Mouse (Mus musculus): ENCODE measurements at regions not wholly inside any gene's neighbourhood (a gene's known extent, or its start where the extent isn't known, plus 50 kb on each side); places are given as distances from the start of the nearest gene placed in this dataset.

DNA sequence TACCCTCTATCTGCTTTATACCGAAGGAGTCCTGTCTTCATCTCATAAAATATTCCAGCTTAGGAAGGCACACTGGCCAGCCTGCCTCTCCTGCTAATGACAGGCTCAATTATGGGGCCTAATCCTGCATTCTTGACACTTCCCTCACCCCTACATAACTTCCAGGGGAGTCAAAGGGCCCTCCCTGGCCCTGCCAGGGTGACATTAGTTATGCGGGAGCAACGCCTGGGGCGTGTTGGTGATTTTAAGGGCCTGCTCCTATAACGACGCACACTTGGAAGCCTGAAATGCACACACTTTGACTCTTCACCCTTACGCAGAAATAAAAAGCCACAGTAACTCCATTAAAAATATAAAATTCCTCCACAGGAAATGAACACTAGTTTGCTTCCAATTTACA lies 555.5 kb downstream of the Bnc2 start:
- Histone ChIP-seq H3K9me3 (ENCODE audit: low read length) (no peaks in the 10 kb centered on the region), H3K4me1 (ENCODE audit: insufficient read depth) (no peaks in the 10 kb centered on the region), H3K4me3 (ENCODE audit: low read depth, low read length) (no peak overlapping the region), H3K9ac (no peak overlapping the region), H3K36me3 (ENCODE audit: insufficient read depth) (no peaks in the 10 kb centered on the region), H3K27ac (ENCODE audit: low read depth, low read length) (no peak overlapping the region), H3K27me3 (ENCODE audit: insufficient read depth, low read length) (no peaks in the 10 kb centered on the region), H3K4me2 (ENCODE audit: low read depth) (no peak overlapping the region)
- no peak for TF ChIP-seq CTCF (IDR thresholded peaks at IDR 0.05; ENCODE audit: low read depth)
- ATAC-seq: no peak
- DNase-seq: no peak
- 26% methylated on average over 7 of the region's 7 CpGs for WGBS

DNA sequence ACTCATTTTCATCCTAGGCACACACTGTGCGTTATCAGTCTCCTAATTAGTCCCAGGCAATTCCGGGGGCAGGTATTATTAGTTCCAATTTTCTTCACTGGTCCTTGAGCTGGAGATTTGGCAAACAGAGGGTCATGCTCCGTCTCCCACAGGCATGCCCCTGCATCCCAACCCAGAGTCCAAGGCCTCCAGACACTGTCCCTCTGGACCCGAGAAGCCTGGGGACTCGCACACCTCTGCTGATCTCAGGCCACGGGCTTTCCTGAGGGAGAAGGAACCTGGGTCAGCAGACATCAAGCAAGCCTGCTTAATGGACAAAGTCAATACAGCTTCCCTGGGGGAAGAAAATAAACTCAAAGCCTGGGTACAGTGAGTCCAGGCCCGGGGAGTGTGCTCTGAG lies 554.7 kb downstream of the Bnc2 start:
- Histone ChIP-seq H3K36me3 (ENCODE audit: insufficient read depth) (no peaks in the 10 kb centered on the region), H3K4me3 (ENCODE audit: low read depth, low read length) (no peak overlapping the region), H3K9me3 (ENCODE audit: low read length) (no peaks in the 10 kb centered on the region), H3K4me1 (ENCODE audit: insufficient read depth) (no peaks in the 10 kb centered on the region), H3K9ac (no peak overlapping the region), H3K27me3 (ENCODE audit: insufficient read depth, low read length) (no peaks in the 10 kb centered on the region), H3K4me2 (ENCODE audit: low read depth) (no peak overlapping the region), H3K27ac (ENCODE audit: low read depth, low read length) (no peak overlapping the region)
- no peak for TF ChIP-seq CTCF (IDR thresholded peaks at IDR 0.05; ENCODE audit: low read depth)
- ATAC-seq (no peak), DNase-seq (no peak)
- WGBS: 56% methylated on average over 7 of the region's 7 CpGs

DNA sequence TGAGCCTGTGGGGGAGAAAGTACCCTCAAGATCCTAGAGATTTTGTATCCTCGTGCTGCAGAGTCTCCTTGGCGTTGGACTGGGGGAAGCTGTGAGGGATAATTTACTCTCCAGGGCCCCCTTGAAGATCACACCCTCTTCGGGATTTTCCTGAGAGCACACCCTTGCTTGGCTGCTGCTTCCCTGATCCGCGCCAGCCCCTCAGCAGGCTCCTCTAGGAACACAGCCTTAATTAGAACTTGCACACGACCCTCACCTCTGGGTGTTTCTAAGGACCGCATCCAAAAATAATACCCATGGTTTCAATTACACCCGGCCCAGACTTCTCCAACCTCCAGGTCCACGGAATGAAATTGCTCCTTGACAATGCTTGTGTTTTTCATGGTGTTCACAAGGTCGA lies 553.6 kb downstream of the Bnc2 start:
- no peak overlapping the region for H3K4me3 ChIP-seq (ENCODE audit: low read depth, low read length)
- H3K27me3 ChIP-seq (ENCODE audit: insufficient read depth, low read length): no peaks in the 10 kb centered on the region
- no peaks in the 10 kb centered on the region for H3K36me3 ChIP-seq (ENCODE audit: insufficient read depth)
- H3K27ac ChIP-seq (ENCODE audit: low read depth, low read length): no peak overlapping the region
- TF ChIP-seq CTCF (IDR thresholded peaks at IDR 0.05; ENCODE audit: low read depth): no peak
- WGBS: 71% methylated on average over 10 of the region's 10 CpGs
- H3K4me2 ChIP-seq (ENCODE audit: low read depth): no peak overlapping the region
- no peaks in the 10 kb centered on the region for H3K9me3 ChIP-seq (ENCODE audit: low read length)
- no peak for DNase-seq
- no peaks in the 10 kb centered on the region for H3K4me1 ChIP-seq (ENCODE audit: insufficient read depth)
- no peak overlapping the region for H3K9ac ChIP-seq
- ATAC-seq: no peak

DNA sequence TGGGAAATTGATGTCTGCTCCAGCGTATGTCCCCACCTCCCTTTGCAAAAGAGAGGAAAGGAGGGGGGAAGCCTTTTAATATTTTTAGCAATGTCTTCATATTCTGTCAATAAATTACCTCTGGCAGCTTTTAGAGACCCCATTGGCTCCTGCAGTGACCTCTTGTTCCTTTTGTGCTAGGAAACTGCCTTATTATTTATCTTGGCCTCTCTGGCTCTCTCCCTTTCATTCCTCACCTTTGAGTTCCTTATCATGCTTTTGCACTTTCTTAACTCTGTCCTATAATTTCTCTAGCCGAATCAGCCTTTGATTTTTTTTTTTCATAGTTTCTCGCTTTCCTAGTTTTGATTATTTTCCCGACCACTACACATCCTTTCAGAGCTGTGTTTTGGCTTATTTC lies 548.7 kb downstream of the Bnc2 start:
- ATAC-seq (no peak), DNase-seq (no peak)
- TF ChIP-seq CTCF (IDR thresholded peaks at IDR 0.05; ENCODE audit: low read depth): no peak
- Histone ChIP-seq H3K4me2 (ENCODE audit: low read depth) (no peak overlapping the region), H3K36me3 (ENCODE audit: insufficient read depth) (no peaks in the 10 kb centered on the region), H3K4me1 (ENCODE audit: insufficient read depth) (no peaks in the 10 kb centered on the region), H3K4me3 (ENCODE audit: low read depth, low read length) (no peak overlapping the region), H3K27me3 (ENCODE audit: insufficient read depth, low read length) (no peaks in the 10 kb centered on the region), H3K27ac (ENCODE audit: low read depth, low read length) (no peak overlapping the region), H3K9me3 (ENCODE audit: low read length) (no peaks in the 10 kb centered on the region), H3K9ac (no peak overlapping the region)
- WGBS: 53% methylated on average over 4 of the region's 4 CpGs

DNA sequence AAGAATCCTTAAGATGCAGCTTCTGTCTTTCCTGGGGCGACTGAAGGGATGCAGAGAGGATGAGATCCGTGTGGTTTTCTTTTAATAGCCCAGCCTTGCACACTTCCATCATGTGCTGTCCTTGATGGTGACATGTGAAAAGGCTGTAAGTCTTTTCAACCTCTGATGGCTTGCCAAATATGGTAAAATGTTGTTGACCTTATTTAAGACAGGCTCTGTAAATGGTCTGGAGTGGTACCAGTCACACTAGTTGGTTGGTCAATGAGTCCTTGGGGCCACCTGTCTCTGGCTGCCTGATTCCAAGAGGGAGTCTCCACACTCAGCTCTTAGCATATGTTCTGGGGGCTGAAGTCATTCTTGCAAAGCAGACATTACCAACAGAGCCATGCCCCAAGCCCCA lies 547.7 kb downstream of the Bnc2 start:
- Histone ChIP-seq H3K27ac (ENCODE audit: low read depth, low read length) (no peak overlapping the region), H3K4me3 (ENCODE audit: low read depth, low read length) (no peak overlapping the region), H3K9me3 (ENCODE audit: low read length) (no peaks in the 10 kb centered on the region), H3K36me3 (ENCODE audit: insufficient read depth) (no peaks in the 10 kb centered on the region), H3K4me2 (ENCODE audit: low read depth) (no peak overlapping the region), H3K4me1 (ENCODE audit: insufficient read depth) (no peaks in the 10 kb centered on the region), H3K9ac (no peak overlapping the region), H3K27me3 (ENCODE audit: insufficient read depth, low read length) (no peaks in the 10 kb centered on the region)
- WGBS: 70% methylated on average over 2 of the region's 2 CpGs
- no peak for TF ChIP-seq CTCF (IDR thresholded peaks at IDR 0.05; ENCODE audit: low read depth)
- ATAC-seq (no peak), DNase-seq (no peak)

DNA sequence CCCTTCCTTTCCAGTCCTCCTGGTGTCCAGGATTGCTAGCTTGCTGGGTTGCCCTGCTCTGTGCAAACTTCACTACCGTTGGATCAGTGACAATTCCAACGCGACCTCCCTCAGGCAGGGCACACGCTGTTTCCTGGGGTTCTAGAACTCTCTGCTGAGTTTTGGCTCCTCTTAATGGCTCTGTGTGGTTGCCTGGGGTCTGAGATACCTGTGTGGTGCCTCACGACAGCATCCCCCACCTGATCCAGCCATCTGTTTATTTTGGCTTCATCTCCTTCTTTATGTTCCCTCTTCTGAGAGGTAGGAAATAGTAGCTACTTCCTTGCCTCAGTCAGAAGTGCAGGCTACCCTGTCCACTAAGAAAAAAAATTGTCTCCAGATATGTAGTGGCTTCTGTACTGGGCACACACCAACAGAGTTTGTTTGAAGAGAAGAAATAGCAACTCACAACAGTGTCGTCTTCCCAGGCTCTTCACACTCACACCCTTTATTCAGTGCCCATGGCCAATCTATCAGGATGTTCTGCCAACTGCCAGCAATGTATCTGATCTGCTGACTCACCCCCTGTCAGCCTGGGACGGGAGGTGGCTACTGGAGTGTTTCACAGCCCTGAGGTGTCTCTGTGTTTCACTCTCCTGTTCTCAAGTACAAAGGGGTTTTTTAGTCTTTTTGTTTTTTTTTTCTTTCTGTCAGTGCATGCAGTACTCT lies 544.1 kb downstream of the Bnc2 start:
- DNase-seq: no peak
- no peak for ATAC-seq

DNA sequence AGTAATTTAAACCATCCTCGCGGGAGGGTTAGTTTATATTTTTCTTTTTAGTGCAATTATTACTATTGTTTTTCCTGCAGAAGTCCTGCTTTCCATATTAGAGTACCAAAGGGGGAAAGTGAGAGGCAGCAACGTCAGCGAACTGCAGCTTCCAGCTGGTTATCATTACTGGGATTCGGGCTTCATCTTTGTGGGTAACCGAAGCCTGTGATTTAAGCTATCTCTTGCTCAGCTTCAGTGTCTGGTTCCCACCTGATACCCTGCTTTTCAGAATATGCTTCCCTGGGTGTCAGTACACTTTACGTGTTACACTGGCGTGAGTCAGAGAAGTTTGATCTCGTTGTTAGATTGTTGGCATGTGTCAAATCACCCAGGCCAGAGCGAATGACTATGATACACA lies 539.3 kb downstream of the Bnc2 start:
- Histone ChIP-seq H3K27ac (ENCODE audit: low read depth, low read length) (no peak overlapping the region), H3K9me3 (ENCODE audit: low read length) (no peaks in the 10 kb centered on the region), H3K9ac (no peak overlapping the region), H3K4me3 (ENCODE audit: low read depth, low read length) (no peak overlapping the region), H3K4me2 (ENCODE audit: low read depth) (no peak overlapping the region), H3K36me3 (ENCODE audit: insufficient read depth) (no peaks in the 10 kb centered on the region), H3K27me3 (ENCODE audit: insufficient read depth, low read length) (no peaks in the 10 kb centered on the region), H3K4me1 (ENCODE audit: insufficient read depth) (no peaks in the 10 kb centered on the region)
- 87% methylated on average over 10 of the region's 10 CpGs for WGBS
- ATAC-seq (no peak), DNase-seq (no peak)
- TF ChIP-seq CTCF (IDR thresholded peaks at IDR 0.05; ENCODE audit: low read depth): no peak

More for the DNA sequence above, 544.1 kb downstream of the Bnc2 start:
- TF ChIP-seq CTCF (IDR thresholded peaks at IDR 0.05; ENCODE audit: low read depth): no peak
- 71% methylated on average over 7 of the region's 7 CpGs for WGBS
- Histone ChIP-seq H3K9ac (no peak overlapping the region), H3K9me3 (ENCODE audit: low read length) (no peaks in the 10 kb centered on the region), H3K4me2 (ENCODE audit: low read depth) (no peak overlapping the region), H3K4me1 (ENCODE audit: insufficient read depth) (no peaks in the 10 kb centered on the region), H3K4me3 (ENCODE audit: low read depth, low read length) (no peak overlapping the region), H3K27me3 (ENCODE audit: insufficient read depth, low read length) (no peaks in the 10 kb centered on the region), H3K36me3 (ENCODE audit: insufficient read depth) (no peaks in the 10 kb centered on the region), H3K27ac (ENCODE audit: low read depth, low read length) (no peak overlapping the region)
